Mouse (Mus musculus) lung, postnatal 14 days (tissue): ENCODE data around the gene Mtf1.

Source experiments
- DNase-seq: peaks from one replicate; pipeline ENCODE4 v3.0.0; 2021

Mtf1 gene

DNA sequence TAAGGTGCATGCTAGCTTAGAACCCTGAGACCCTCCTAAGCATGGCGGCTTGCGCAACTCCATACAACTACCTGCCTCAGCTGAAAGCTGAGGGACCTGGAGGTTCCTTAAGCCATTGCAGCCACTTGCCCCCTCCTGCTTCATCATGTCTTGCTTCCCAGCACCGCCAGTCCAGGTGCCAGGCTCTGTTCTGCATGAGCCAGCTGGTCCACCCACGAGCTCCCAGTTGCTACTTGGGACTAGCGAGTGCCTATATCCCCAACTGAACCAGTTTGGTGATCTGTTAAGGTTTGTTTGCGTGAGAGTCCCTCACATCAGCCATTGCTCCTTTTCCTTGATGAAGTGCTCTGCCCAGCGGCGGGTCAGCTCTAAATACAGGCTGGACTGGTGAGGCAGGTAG lies 54.4 kb downstream of the Mtf1 start:
- DNase-seq, result no peak

GRCm38 (mm10) chr4:124858370-124858769 lies 56.5 kb downstream of the Mtf1 start:
- no peak for DNase-seq

DNA sequence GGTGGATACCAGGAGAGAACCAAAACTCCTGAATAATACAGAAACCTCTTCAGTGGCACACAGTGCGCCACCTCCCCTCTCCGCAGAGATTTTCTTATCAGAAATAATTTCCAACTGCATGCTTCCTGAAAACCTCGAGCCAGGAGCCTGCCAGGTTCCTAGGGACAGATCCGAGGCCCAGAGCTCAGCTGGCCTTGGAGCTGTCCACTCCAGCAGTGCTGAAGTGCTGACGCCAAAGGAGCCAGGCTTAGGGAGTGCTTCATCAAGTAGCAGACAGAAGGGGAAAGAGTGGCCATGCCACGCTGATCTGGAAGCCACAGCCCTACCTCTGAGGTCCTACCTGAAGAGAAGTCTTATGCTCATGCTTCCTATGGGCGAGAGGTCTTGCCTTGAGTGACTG lies 58.5 kb downstream of the Mtf1 start:
- DNase-seq, result peak; percentile 80

DNA sequence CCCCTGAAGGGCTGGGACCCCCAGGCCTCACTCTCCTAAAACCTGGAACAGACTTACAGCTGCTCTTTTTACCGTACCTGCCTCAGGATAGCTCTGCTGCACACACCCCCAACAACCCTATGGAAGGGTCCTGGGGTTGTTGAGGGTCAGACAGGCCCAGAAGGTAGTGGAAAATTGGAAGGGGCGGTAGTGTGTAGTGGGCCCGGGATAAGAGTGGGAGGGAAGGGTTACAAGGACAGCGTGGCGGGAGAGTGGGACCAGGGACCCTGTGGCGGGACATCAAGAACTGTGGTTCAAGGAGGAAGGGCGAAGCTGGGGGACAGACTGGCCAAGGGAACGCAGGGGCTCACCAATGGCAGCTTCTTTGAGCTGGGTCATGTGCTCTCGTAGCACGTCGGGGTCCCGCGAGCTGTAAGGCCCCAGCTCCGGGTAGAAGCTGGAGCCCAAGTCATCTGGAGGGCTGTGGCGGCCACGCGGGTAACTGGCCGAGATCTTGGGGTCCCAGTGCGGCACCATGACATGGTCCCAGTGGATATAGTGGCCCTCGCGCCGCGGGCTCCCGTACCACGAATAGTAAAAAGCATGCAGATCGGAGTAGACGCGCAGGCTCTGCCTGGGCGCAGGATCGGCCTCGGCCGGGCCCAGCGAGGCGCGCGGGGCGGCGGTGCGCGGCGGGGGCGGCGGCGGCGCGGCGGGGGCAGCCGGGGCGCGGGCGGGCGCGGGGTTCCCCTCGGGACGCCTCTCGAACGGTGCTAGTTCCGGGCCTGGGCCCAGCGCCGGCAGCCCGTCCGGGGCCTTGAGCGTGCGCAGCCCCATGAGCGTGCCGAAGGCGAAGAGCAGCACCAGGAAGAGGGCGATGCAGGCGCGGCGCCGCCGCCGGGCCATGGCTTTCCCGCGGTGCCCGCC lies 59.6 kb downstream of the Mtf1 start, which contains the start of gene Maneal:
Gene Maneal (minus strand): TSS at position 889 of the 906 bp plus-strand sequence.
- no peak for DNase-seq

DNA sequence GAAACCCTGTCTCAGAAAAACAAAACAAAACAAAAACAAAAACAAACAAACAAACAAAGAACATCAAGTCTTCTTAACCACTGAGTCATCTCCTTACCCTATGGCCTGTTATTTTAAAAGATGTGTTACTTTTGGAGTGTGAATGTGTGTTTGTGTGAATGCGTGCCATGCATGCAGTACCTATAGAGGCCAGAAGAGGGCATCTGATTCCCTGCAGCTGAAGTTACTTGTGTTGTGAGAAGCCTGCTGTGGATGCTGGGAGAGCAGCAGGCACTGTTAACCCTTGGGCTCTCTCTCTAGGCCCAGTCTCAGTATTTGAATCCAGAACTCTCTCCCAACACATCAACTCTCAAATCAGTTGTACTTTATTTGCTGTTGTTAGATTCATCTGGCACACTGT lies 70.8 kb downstream of the Mtf1 start:
- no peak for DNase-seq

DNA sequence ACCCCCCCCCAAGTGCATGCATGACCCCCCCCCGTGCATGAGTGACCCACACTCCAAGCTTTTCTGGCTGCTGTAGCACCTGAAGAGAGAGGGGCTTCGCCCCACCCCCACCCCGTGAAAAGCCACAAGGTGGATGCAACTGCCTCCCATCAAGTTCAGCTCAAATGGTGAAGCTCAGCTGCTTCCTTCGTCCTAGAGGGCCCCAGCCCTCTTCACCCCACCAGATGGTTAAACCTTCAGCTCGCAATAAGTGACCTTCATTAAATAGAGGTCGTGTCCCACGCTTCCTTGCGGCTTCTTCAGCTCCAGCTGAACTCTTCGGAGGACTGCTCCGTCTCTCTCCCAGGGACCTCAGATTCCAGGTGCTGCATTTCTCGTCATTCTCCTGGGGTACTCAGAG lies 78.7 kb downstream of the Mtf1 start, which contains the start of gene Epha10:
Gene Epha10 (plus strand): TSS at position 301 of the 400 bp plus-strand sequence.
- DNase-seq, result no peak

- no peak for DNase-seq
These were observed 79.5 kb downstream of the Mtf1 start for GRCm38 (mm10) chr4:124881341-124881908.

DNA sequence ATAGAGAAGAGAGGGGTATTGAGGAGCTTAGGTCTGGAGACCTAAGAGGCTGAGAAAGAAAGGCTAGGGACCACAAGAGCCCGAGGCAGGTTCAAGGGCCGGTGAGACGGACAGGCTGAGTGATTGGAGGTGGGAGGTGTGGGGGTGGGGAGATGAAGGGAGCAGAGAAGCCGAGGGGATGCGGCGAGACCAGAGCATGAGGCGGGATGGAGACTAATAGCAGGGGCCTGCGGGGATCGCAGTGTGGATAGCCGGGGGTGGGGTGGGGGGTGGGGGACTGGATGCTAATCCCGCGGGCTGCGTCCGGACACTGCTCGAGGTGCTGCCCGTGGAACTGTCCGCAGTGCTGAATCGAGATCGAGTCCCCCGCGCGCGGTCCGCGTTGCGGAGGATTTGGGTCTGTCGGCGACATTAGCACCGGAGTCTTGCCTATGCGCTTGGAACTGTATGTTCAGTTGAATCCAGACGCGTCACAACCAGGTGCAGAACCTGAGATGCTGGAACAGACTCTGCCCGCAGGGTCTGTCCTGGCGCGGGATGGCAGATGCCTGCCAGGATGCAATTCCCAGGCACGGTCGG lies 80.3 kb downstream of the Mtf1 start:
- DNase-seq, result peak; percentile 38

DNA sequence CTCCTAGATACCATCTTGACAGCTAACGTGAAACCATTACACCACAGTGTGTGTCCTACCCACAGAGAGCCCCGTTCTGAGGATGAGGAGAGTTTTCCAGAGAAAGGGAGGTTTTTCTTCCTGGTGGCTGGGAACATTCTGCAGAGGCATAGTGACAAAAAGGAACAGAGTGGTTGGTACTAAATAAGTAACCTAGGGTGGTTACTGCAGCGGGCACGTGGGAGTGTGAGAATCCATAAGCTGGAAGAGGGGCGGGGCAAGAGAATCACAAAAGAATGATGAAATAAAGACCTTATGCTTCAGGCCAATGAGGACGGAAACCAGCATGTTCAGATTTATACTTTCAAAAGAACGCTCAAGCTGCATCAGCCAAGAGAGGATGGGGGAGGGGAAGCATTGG lies 86.8 kb downstream of the Mtf1 start:
- DNase-seq, result no peak

GRCm38 (mm10) chr4:124889935-124890334 lies 88.0 kb downstream of the Mtf1 start:
- no peak for DNase-seq

DNA sequence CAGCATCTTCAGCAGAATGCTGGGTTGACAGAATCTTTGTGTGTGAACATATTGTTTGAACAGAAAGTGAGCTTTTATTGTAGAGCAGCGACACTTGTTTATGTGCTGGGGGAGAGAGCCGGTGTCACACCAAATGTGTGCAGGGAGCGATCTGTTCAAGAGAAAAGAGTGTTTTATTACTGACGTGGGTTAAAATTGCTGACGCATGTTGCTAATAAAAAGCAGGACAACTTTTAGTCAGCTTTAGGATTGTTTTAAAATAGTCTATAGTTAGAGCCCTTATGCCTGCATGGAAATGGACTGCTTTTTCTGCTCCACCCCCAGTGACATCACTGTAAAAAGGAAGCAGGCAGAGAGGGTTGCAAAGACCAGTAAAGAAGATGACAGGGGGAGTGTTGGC lies 88.9 kb downstream of the Mtf1 start:
- no peak for DNase-seq

- DNase-seq, result no peak
These were observed 91.9 kb downstream of the Mtf1 start for GRCm38 (mm10) chr4:124893769-124894168.

GRCm38 (mm10) chr4:124894508-124895428 lies 92.9 kb downstream of the Mtf1 start:
- no peak for DNase-seq

GRCm38 (mm10) chr4:124898428-124898827 lies 96.5 kb downstream of the Mtf1 start:
- DNase-seq, result no peak
